Mouse (Mus musculus): ENCODE results near the gene Tpx2.

DNA sequence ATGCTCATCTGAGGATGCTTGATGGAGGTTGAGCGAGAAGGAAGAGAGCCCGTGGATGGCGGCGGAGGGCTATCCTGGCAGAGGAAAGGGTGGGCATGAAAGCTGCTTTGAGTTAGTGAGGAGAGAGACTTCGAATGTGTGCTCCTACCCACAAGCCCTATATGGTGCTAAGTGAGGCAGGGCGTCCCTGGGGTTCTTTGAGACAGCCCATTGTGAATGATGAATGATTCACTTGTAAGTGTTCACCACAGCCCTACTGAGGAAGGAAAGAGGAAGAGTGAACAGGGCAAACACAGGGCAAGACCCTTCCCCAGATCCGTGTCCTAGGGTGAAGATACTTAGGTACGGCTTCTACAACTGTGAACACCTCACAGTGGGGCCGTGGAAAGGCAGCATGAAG lies 79.1 kb downstream of the Tpx2 start:
- TF ChIP-seq CTCF (IDR thresholded peaks at IDR 0.05; ENCODE audit: borderline replicate concordance, control insufficient read depth, extremely low read depth, insufficient read depth, low read length, poor library complexity) (no peak), POLR2A (IDR thresholded peaks at IDR 0.05; ENCODE audit: control insufficient read depth, extremely low read depth, insufficient read depth, low read length, poor library complexity) (no peak)

Data from thymus, adult 2 months (tissue).